Mouse (Mus musculus) megakaryocyte, adult 5-6 weeks (primary cell): ENCODE results near the gene Foxc2. TPM values are rescaled to one million over a fixed set of nuclear protein-coding genes. Genes with fewer than 3 reads are reported as not detected.
"Not testable (repeated sequence)": the region's sequence is repeated elsewhere in the genome, so short reads cannot be mapped to it uniquely, and the experiment has no call there.

ENCODE experiments used
- ATAC-seq: 2 replicates; pipeline ENCODE4 v1.8.0; 2016; ENCODE audit warnings: mild to moderate bottlenecking, inconsistent platforms; ENCODE audit not compliant: poor library complexity, severe bottlenecking
- total RNA-seq, 2 experiments: library from RNA; stranded (forward) in 1 of 2; stranded (reverse) in 1 of 2; fragments of 153-499, 151-499 nt in 1 of 2; fragments of 221-1000, 200-1000 nt in 1 of 2; gene quantifications; 2 replicates each; pipeline versions ENCODE4 v1.2.3 to v1.2.4; 2015 to 2017

Foxc2 gene
- total RNA-seq, 2 experiments from 2014 or later = not detected

- no peak for ATAC-seq
Observed at GRCm38 (mm10) chr8:121136856-121137255, 20.9 kb downstream of the Foxc2 start.

GRCm38 (mm10) chr8:121145457-121146134, 29.6 kb downstream of the Foxc2 start:
- not testable (repeated sequence) for ATAC-seq

GRCm38 (mm10) chr8:121148573-121149083, 32.7 kb downstream of the Foxc2 start:
- no peak for ATAC-seq

- ATAC-seq = no peak
Observed at GRCm38 (mm10) chr8:121152394-121152793, 36.4 kb downstream of the Foxc2 start.

GRCm38 (mm10) chr8:121156990-121157491, 41.1 kb downstream of the Foxc2 start:
- no peak for ATAC-seq

- ATAC-seq = no peak
Observed at GRCm38 (mm10) chr8:121158812-121159211, 42.8 kb downstream of the Foxc2 start.

GRCm38 (mm10) chr8:121161437-121161836, 45.5 kb downstream of the Foxc2 start:
- ATAC-seq = no peak

GRCm38 (mm10) chr8:121162413-121162812, 46.4 kb downstream of the Foxc2 start:
- no peak for ATAC-seq

- ATAC-seq = no peak
Observed at GRCm38 (mm10) chr8:121162906-121163695, 47.1 kb downstream of the Foxc2 start.

- ATAC-seq = no peak
Observed at GRCm38 (mm10) chr8:121164017-121164469, 48.1 kb downstream of the Foxc2 start.

GRCm38 (mm10) chr8:121168033-121168432, 52.1 kb downstream of the Foxc2 start:
- no peak for ATAC-seq

Other genes starting within 250 kb of the Foxc2 start
- not detected in 2 replicates for gene Foxf1, start 31.8 kb upstream of the Foxc2 start, total RNA-seq (2015)
- not detected in 2 replicates for gene Foxf1, start 31.8 kb upstream of the Foxc2 start, total RNA-seq (2017)
- gene Mthfsd, start 7.8 kb upstream of the Foxc2 start, total RNA-seq (2015) = 11.0 and 12.6 TPM in 2 replicates
- gene Mthfsd, start 7.8 kb upstream of the Foxc2 start, total RNA-seq (2017) = 7.1 and 13.1 TPM in 2 replicates
- gene Foxl1, start 11.8 kb downstream of the Foxc2 start, total RNA-seq (2015) = not detected in 2 replicates
- not detected in 2 replicates for gene Foxl1, start 11.8 kb downstream of the Foxc2 start, total RNA-seq (2017)